Mouse (Mus musculus) cerebellum, adult 18-20 months (tissue): Measurements from ENCODE around the gene Flt1.
"Not testable (repeated sequence)": the region's sequence is repeated elsewhere in the genome, so short reads cannot be mapped to it uniquely, and the experiment has no call there.

Source experiments
- DNase-seq, 2 experiments: peaks; one replicate each; pipeline ENCODE4 v3.0.0; 2021

The Flt1 gene

GRCm38 (mm10) chr5:147659909-147660308, 65.9 kb downstream of the Flt1 start:
- no peak for DNase-seq

- no peak for DNase-seq
Measured at GRCm38 (mm10) chr5:147657882-147658855, 67.6 kb downstream of the Flt1 start.

GRCm38 (mm10) chr5:147655761-147656160, 70.0 kb downstream of the Flt1 start:
- DNase-seq = no peak

GRCm38 (mm10) chr5:147651233-147651632, 74.6 kb downstream of the Flt1 start:
- no peak for DNase-seq

GRCm38 (mm10) chr5:147646351-147646929, 79.4 kb downstream of the Flt1 start:
- no peak for DNase-seq

- peak in 1 of 2 experiments; percentile 5 for DNase-seq
Measured at GRCm38 (mm10) chr5:147645001-147645645, 80.7 kb downstream of the Flt1 start.

GRCm38 (mm10) chr5:147641452-147641851, 84.4 kb downstream of the Flt1 start:
- no peak for DNase-seq

GRCm38 (mm10) chr5:147639940-147640339, 85.9 kb downstream of the Flt1 start:
- no peak for DNase-seq

- DNase-seq = no peak
Measured at GRCm38 (mm10) chr5:147636676-147637075, 89.1 kb downstream of the Flt1 start.

GRCm38 (mm10) chr5:147635883-147636282, 89.9 kb downstream of the Flt1 start:
- DNase-seq = no peak

- DNase-seq = no peak
Measured at GRCm38 (mm10) chr5:147634016-147634415, 91.8 kb downstream of the Flt1 start.

- DNase-seq = no peak
Measured at GRCm38 (mm10) chr5:147632716-147633115, 93.1 kb downstream of the Flt1 start.

- no peak for DNase-seq
Measured at GRCm38 (mm10) chr5:147630426-147631290, 95.2 kb downstream of the Flt1 start.

- no peak for DNase-seq
Measured at GRCm38 (mm10) chr5:147626944-147627343, 98.9 kb downstream of the Flt1 start.

GRCm38 (mm10) chr5:147623747-147624146, 102.1 kb downstream of the Flt1 start:
- DNase-seq = no peak

GRCm38 (mm10) chr5:147620178-147620577, 105.6 kb downstream of the Flt1 start:
- DNase-seq = no peak

- no peak for DNase-seq
Measured at GRCm38 (mm10) chr5:147618243-147618642, 107.6 kb downstream of the Flt1 start.

- no peak for DNase-seq
Measured at GRCm38 (mm10) chr5:147616450-147616849, 109.4 kb downstream of the Flt1 start.

GRCm38 (mm10) chr5:147614659-147615058, 111.2 kb downstream of the Flt1 start:
- no peak for DNase-seq

- DNase-seq = not testable (repeated sequence)
Measured at GRCm38 (mm10) chr5:147611348-147611747, 114.5 kb downstream of the Flt1 start.

GRCm38 (mm10) chr5:147607256-147607975, 118.4 kb downstream of the Flt1 start:
- DNase-seq = peak in 1 of 2 experiments; percentile 5

GRCm38 (mm10) chr5:147606751-147607150, 119.1 kb downstream of the Flt1 start:
- DNase-seq = no peak
